Mouse (Mus musculus) hindbrain, embryonic 13.5 days (tissue): ENCODE results near the gene Kirrel3. TPM values are rescaled to one million over a fixed set of nuclear protein-coding genes. Genes with fewer than 3 reads are reported as not detected.

Source experiments
- ATAC-seq: fragments of 200-750 bp; cut with Nextera tagmentation; 2 replicates; pipeline ENCODE4 v1.8.0; 2017; ENCODE audit warnings: moderate TSS enrichment; ENCODE audit not compliant: low FRiP score
- H3K27ac ChIP-seq: fragments of 300-500 bp; sonication (generic); 2 replicates; pipeline ENCODE4 v1.5.1; 2015; ENCODE audit warnings: inconsistent platforms, mild to moderate bottlenecking, moderate library complexity
- H3K27me3 ChIP-seq: fragments of 300-500 bp; sonication (generic); 2 replicates; pipeline ENCODE4 v1.6.1; 2015; ENCODE audit warnings: mild to moderate bottlenecking, inconsistent platforms
- H3K36me3 ChIP-seq: fragments of 300-500 bp; sonication (generic); 2 replicates; pipeline ENCODE4 v1.6.1; 2015; ENCODE audit warnings: mild to moderate bottlenecking, inconsistent platforms
- H3K4me1 ChIP-seq: fragments of 300-500 bp; sonication (generic); replicated peaks from 2 replicates; pipeline ENCODE4 v1.6.1; 2015; ENCODE audit warnings: inconsistent platforms
- H3K4me2 ChIP-seq: fragments of 300-500 bp; sonication (generic); 2 replicates; pipeline ENCODE4 v1.6.1; 2015; ENCODE audit warnings: inconsistent platforms, mild to moderate bottlenecking, moderate library complexity
- H3K4me3 ChIP-seq: fragments of 300-500 bp; sonication (generic); 2 replicates; pipeline ENCODE4 v1.5.1; 2015; ENCODE audit warnings: mild to moderate bottlenecking, inconsistent platforms
- H3K9ac ChIP-seq: fragments of 300-500 bp; sonication (generic); 2 replicates; pipeline ENCODE4 v1.6.1; 2015; ENCODE audit warnings: mild to moderate bottlenecking, inconsistent platforms
- H3K9me3 ChIP-seq: fragments of 300-500 bp; sonication (generic); 2 replicates; pipeline ENCODE4 v1.6.1; 2016; ENCODE audit warnings: inconsistent platforms
- WGBS: fragments of 180-500 bp; shearing (Covaris S2); methylation state at CpG from one replicate; pipeline ENCODE4 v1.1.7; 2015; 5-methylcytosine and 5-hydroxymethylcytosine counted together
- polyA plus RNA-seq: library from polyadenylated mRNA; unstranded; fragments of >200 nt; fragmentation: Nextera tagmentation; extraction: Ambion mirVana; gene quantifications from 2 replicates; pipeline ENCODE4 v1.2.1, GENCODE M21; 2015

The Kirrel3 gene
- polyA plus RNA-seq, 1 experiment from 2014 or later, result 26.2 TPM

GRCm38 (mm10) chr9:34887196-34887595, 401.5 kb downstream of the Kirrel3 start:
- H3K27me3 ChIP-seq, result no peaks in the 10 kb centered on the region
- H3K9me3 ChIP-seq, result no peaks in the 10 kb centered on the region
- H3K4me2 ChIP-seq, result no peak overlapping the region
- H3K36me3 ChIP-seq, result no peaks in the 10 kb centered on the region
- H3K27ac ChIP-seq, result peak overlapping the region; percentile 44; the same call in 1 of the 2 replicates
- no peak overlapping the region for H3K4me3 ChIP-seq
- H3K9ac ChIP-seq, result no peak overlapping the region
- WGBS, result 46% methylated on average over 2 of the region's 2 CpGs
- no peak for ATAC-seq
- peaks cover 33% of the 10 kb centered on the region for H3K4me1 ChIP-seq

- H3K4me3 ChIP-seq, result no peak overlapping the region
- H3K9me3 ChIP-seq, result no peaks in the 10 kb centered on the region
- H3K4me1 ChIP-seq, result peaks cover 26% of the 10 kb centered on the region
- H3K27ac ChIP-seq, result no peak overlapping the region
- H3K9ac ChIP-seq, result no peak overlapping the region
- H3K4me2 ChIP-seq, result no peak overlapping the region
- WGBS, result 75% methylated on average over 2 of the region's 2 CpGs
- ATAC-seq, result no peak
- H3K36me3 ChIP-seq, result no peaks in the 10 kb centered on the region
- no peaks in the 10 kb centered on the region for H3K27me3 ChIP-seq
Measured at GRCm38 (mm10) chr9:34888298-34888697, 402.6 kb downstream of the Kirrel3 start.

GRCm38 (mm10) chr9:34901216-34901615, 415.5 kb downstream of the Kirrel3 start:
- no peaks in the 10 kb centered on the region for H3K36me3 ChIP-seq
- no peaks in the 10 kb centered on the region for H3K9me3 ChIP-seq
- H3K9ac ChIP-seq, result no peak overlapping the region
- no peaks in the 10 kb centered on the region for H3K27me3 ChIP-seq
- H3K4me2 ChIP-seq, result no peak overlapping the region
- no peak overlapping the region for H3K4me3 ChIP-seq
- 69% methylated on average over 4 of the region's 4 CpGs for WGBS
- ATAC-seq, result no peak
- no peaks in the 10 kb centered on the region for H3K4me1 ChIP-seq
- H3K27ac ChIP-seq, result no peak overlapping the region

GRCm38 (mm10) chr9:34901888-34902287, 416.2 kb downstream of the Kirrel3 start:
- 73% methylated on average over 2 of the region's 2 CpGs for WGBS
- Histone ChIP-seq H3K27ac (no peak overlapping the region), H3K36me3 (no peaks in the 10 kb centered on the region), H3K9me3 (no peaks in the 10 kb centered on the region), H3K4me1 (no peaks in the 10 kb centered on the region), H3K9ac (no peak overlapping the region), H3K4me2 (no peak overlapping the region), H3K27me3 (no peaks in the 10 kb centered on the region), H3K4me3 (no peak overlapping the region)
- ATAC-seq, result no peak

GRCm38 (mm10) chr9:34905164-34905563, 419.5 kb downstream of the Kirrel3 start:
- Histone ChIP-seq H3K9ac (no peak overlapping the region), H3K36me3 (no peaks in the 10 kb centered on the region), H3K27ac (no peak overlapping the region), H3K4me2 (no peak overlapping the region), H3K4me1 (no peaks in the 10 kb centered on the region), H3K9me3 (no peaks in the 10 kb centered on the region), H3K4me3 (no peak overlapping the region), H3K27me3 (no peaks in the 10 kb centered on the region)
- WGBS, result 80% methylated on average over 6 of the region's 6 CpGs
- no peak for ATAC-seq

GRCm38 (mm10) chr9:34908040-34908439, 422.3 kb downstream of the Kirrel3 start:
- 58% methylated on average over 3 of the region's 3 CpGs for WGBS
- Histone ChIP-seq H3K9me3 (no peaks in the 10 kb centered on the region), H3K36me3 (no peaks in the 10 kb centered on the region), H3K27me3 (no peaks in the 10 kb centered on the region), H3K9ac (no peak overlapping the region), H3K4me2 (no peak overlapping the region), H3K27ac (no peak overlapping the region), H3K4me1 (peaks cover 10% of the 10 kb centered on the region), H3K4me3 (no peak overlapping the region)
- no peak for ATAC-seq

GRCm38 (mm10) chr9:34911838-34912237, 426.1 kb downstream of the Kirrel3 start:
- peaks cover 14% of the 10 kb centered on the region for H3K4me1 ChIP-seq
- no peak for ATAC-seq
- WGBS, result 78% methylated on average over 7 of the region's 7 CpGs
- no peaks in the 10 kb centered on the region for H3K27me3 ChIP-seq
- H3K27ac ChIP-seq, result peak overlapping the region; percentile 60; the same call in 1 of the 2 replicates
- H3K9me3 ChIP-seq, result no peaks in the 10 kb centered on the region
- no peak overlapping the region for H3K9ac ChIP-seq
- H3K4me3 ChIP-seq, result no peak overlapping the region
- H3K36me3 ChIP-seq, result no peaks in the 10 kb centered on the region
- H3K4me2 ChIP-seq, result no peak overlapping the region

GRCm38 (mm10) chr9:34912273-34912972, 426.7 kb downstream of the Kirrel3 start:
- Histone ChIP-seq H3K36me3 (no peaks in the 10 kb centered on the region), H3K9ac (no peak overlapping the region), H3K27me3 (no peaks in the 10 kb centered on the region), H3K9me3 (no peaks in the 10 kb centered on the region), H3K4me2 (no peak overlapping the region), H3K4me3 (no peak overlapping the region), H3K4me1 (peaks cover 14% of the 10 kb centered on the region), H3K27ac (peak overlapping the region; percentile 60)
- WGBS, result 70% methylated on average over 2 of the region's 2 CpGs
- ATAC-seq, result peak; percentile 50

- Histone ChIP-seq H3K9ac (no peak overlapping the region), H3K4me1 (peaks cover 14% of the 10 kb centered on the region), H3K4me3 (no peak overlapping the region), H3K9me3 (no peaks in the 10 kb centered on the region), H3K27ac (peak overlapping the region; percentile 60; the same call in 1 of the 2 replicates), H3K4me2 (no peak overlapping the region), H3K36me3 (no peaks in the 10 kb centered on the region), H3K27me3 (no peaks in the 10 kb centered on the region)
- no peak for ATAC-seq
- WGBS, result 8% methylated on average over 5 of the region's 5 CpGs
Measured at GRCm38 (mm10) chr9:34912996-34913395, 427.3 kb downstream of the Kirrel3 start.

GRCm38 (mm10) chr9:34918976-34919375, 433.3 kb downstream of the Kirrel3 start:
- Histone ChIP-seq H3K27ac (no peak overlapping the region), H3K4me3 (no peak overlapping the region), H3K36me3 (no peaks in the 10 kb centered on the region), H3K9ac (no peak overlapping the region), H3K4me1 (peaks cover 28% of the 10 kb centered on the region), H3K27me3 (no peaks in the 10 kb centered on the region), H3K9me3 (no peaks in the 10 kb centered on the region), H3K4me2 (no peak overlapping the region)
- no peak for ATAC-seq
- WGBS, result 96% methylated on average over 5 of the region's 5 CpGs

- Histone ChIP-seq H3K4me1 (peaks cover 28% of the 10 kb centered on the region), H3K4me2 (no peak overlapping the region), H3K9ac (no peak overlapping the region), H3K4me3 (no peak overlapping the region), H3K27ac (no peak overlapping the region), H3K27me3 (no peaks in the 10 kb centered on the region), H3K9me3 (no peaks in the 10 kb centered on the region), H3K36me3 (no peaks in the 10 kb centered on the region)
- no peak for ATAC-seq
- WGBS, result 88% methylated on average over 3 of the region's 3 CpGs
Measured at GRCm38 (mm10) chr9:34920116-34920515, 434.4 kb downstream of the Kirrel3 start.

GRCm38 (mm10) chr9:34921941-34922340, 436.2 kb downstream of the Kirrel3 start:
- Histone ChIP-seq H3K36me3 (no peaks in the 10 kb centered on the region), H3K4me1 (peaks cover 26% of the 10 kb centered on the region), H3K27ac (no peak overlapping the region), H3K4me2 (no peak overlapping the region), H3K27me3 (no peaks in the 10 kb centered on the region), H3K9ac (no peak overlapping the region), H3K9me3 (no peaks in the 10 kb centered on the region), H3K4me3 (no peak overlapping the region)
- WGBS, result 73% methylated on average over 1 of the region's 1 CpGs
- peak; percentile 28; the same call in 1 of the 2 replicates for ATAC-seq

- Histone ChIP-seq H3K27ac (peak overlapping the region; percentile 3; the same call in 1 of the 2 replicates), H3K4me3 (no peak overlapping the region)
- no peak for ATAC-seq
Measured at GRCm38 (mm10) chr9:34922716-34923115, 437.0 kb downstream of the Kirrel3 start.

More at GRCm38 (mm10) chr9:34922716-34923115, 437.0 kb downstream of the Kirrel3 start:
- H3K9ac ChIP-seq, result no peak overlapping the region
- H3K9me3 ChIP-seq, result no peaks in the 10 kb centered on the region
- no peaks in the 10 kb centered on the region for H3K36me3 ChIP-seq
- H3K4me2 ChIP-seq, result no peak overlapping the region
- 80% methylated on average over 6 of the region's 6 CpGs for WGBS
- peaks cover 26% of the 10 kb centered on the region for H3K4me1 ChIP-seq
- H3K27me3 ChIP-seq, result no peaks in the 10 kb centered on the region
